8 mouse cellular contexts compared by ENCODE assay signal in the genomic region with DNA sequence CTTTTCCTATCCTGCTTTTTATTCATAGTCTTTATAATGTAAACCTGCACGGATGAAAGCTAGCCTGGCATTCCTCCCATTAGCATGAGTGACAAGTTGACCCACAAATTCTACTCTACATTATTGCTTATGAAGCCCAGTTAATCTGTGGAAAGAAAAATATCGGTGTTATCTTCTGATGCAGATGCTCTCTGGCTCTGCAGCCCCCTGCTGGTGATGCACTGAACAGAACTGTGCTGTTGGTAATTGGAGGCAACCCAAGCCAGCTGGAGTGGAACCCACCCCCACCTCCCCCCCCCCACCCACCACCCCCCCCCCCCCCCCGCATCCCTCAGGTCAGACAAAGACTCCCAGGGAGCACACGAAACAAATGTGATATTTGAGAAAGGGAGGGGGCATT.
DNase-seq lines count a peak whose midpoint lies in the region; ATAC-seq lines count a peak whose summit lies in the region.

No protein-coding gene starts in this region.

- no peaks in the 10 kb centered on the region for H3K4me1 ChIP-seq in liver, embryonic 11.5 days (replicated peaks; ENCODE audit: control insufficient read depth, insufficient read depth, low read length)
- no peaks in the 10 kb centered on the region for H3K4me1 ChIP-seq in neural tube, embryonic 13.5 days (replicated peaks)

- 33% methylated on average over 3 of the region's 4 CpGs for WGBS in liver, embryonic 11.5 days
- WGBS in neural tube, embryonic 13.5 days = 32% methylated on average over 3 of the region's 4 CpGs

- H3K9ac ChIP-seq in liver, embryonic 11.5 days (ENCODE audit: low read depth, low read length) = no peak overlapping the region
- no peak overlapping the region for H3K9ac ChIP-seq in neural tube, embryonic 13.5 days

- H3K27ac ChIP-seq in liver, embryonic 11.5 days (ENCODE audit: low read depth, low read length) = no peak overlapping the region
- H3K27ac ChIP-seq in neural tube, embryonic 13.5 days (replicated peaks) = no peak overlapping the region

- H3K36me3 ChIP-seq in liver, embryonic 11.5 days (ENCODE audit: control insufficient read depth, insufficient read depth, low read length) = no peaks in the 10 kb centered on the region
- H3K36me3 ChIP-seq in neural tube, embryonic 13.5 days = no peaks in the 10 kb centered on the region

- DNase-seq in ovary, postnatal 36 days (ENCODE audit: low spot score) = peak; percentile 55
- no peak for DNase-seq in ovary, adult 18-20 months (ENCODE audit: low spot score)
- DNase-seq in cerebellum, postnatal 10 days = peak; percentile 79 to 81
- DNase-seq in frontal cortex, postnatal 25 days (ENCODE audit: low spot score in 2 of 2) = peak; percentile 43 to 53
- peak; percentile 62 for DNase-seq in kidney, postnatal 14 days
- DNase-seq in liver, embryonic 11.5 days (ENCODE audit: low spot score) = no peak
- peak; percentile 71 for DNase-seq in urinary bladder, postnatal 14 days (ENCODE audit: low spot score)

- no peaks in the 10 kb centered on the region for H3K27me3 ChIP-seq in liver, embryonic 11.5 days (replicated peaks; ENCODE audit: control insufficient read depth, insufficient read depth, low read length)
- no peaks in the 10 kb centered on the region for H3K27me3 ChIP-seq in neural tube, embryonic 13.5 days

- ATAC-seq in liver, embryonic 11.5 days (replicated peaks; ENCODE audit: low FRiP score) = 0 out of 2 replicates have a peak, but pooled peaks have one; percentile 54
- 0 out of 2 replicates have a peak, but pooled peaks have one; percentile 36 for ATAC-seq in neural tube, embryonic 13.5 days (ENCODE audit: low read depth)

- no peaks in the 10 kb centered on the region for H3K9me3 ChIP-seq in liver, embryonic 11.5 days (ENCODE audit: control insufficient read depth, low read length)
- no peaks in the 10 kb centered on the region for H3K9me3 ChIP-seq in neural tube, embryonic 13.5 days

- no peak overlapping the region for H3K4me2 ChIP-seq in liver, embryonic 11.5 days
- no peak overlapping the region for H3K4me2 ChIP-seq in neural tube, embryonic 13.5 days

- no peak overlapping the region for H3K4me3 ChIP-seq in liver, embryonic 11.5 days (ENCODE audit: low read depth, low read length)
- H3K4me3 ChIP-seq in neural tube, embryonic 13.5 days = no peak overlapping the region

Comparison
In these comparisons a context has a peak if more than half of its experiments do, and no peak if none do; other contexts are left out.
1. DNase-seq: peak in ovary, postnatal 36 days (single experiment), cerebellum, postnatal 10 days (2 of 2), frontal cortex, postnatal 25 days (2 of 2), kidney, postnatal 14 days (single experiment) and urinary bladder, postnatal 14 days (single experiment); none in ovary, adult 18-20 months (single experiment) and liver, embryonic 11.5 days (single experiment).